Mouse (Mus musculus): ENCODE results near the gene Vmac. TPM values are rescaled to one million over a fixed set of nuclear protein-coding genes. Genes with fewer than 3 reads are reported as not detected.

Gene Vmac
- total RNA-seq (2021), result 1 to 10 TPM; 3.0 to 4.7 TPM
- 8.3 and 9.9 TPM in 2 replicates for polyA plus RNA-seq (2012; rRNA removed)
- long read RNA-seq, partial matches to known transcripts, result 0 of 2 reads
- long read RNA-seq, other reads (novel, unspliced or antisense), result 1 of 2 reads

DNA sequence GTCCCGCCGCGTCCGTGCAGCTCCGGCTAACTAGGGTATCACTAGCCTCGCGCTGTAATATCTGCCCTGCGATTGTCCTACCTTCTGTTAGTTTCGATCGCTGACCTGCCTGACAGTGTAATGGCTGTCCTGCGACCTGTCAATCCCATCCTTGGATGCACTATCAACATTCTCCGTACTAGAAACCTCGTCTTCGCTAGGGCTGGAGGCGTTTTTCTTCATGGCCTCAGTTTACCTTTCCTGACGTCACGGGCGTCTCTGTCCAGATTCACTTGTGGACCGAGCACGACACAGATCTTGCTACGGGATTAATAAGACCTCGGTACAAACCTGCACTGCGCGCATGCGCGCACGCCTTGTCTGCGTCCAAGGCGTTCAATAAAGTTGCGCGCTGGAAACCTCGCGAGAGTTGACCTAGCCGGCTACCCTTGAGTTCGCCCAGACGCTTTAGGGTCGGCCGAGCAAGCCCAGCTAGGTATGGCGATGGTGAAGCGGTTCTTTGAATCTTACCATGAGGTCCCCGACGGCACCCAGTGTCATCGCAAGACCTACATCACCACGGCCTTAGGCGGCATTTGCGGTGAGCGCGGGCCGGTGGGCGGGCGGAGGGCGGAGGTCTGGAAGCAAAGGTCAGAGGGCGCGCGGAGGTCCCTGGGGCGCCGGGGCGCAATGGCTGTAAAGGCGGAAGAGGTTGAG, at the start of gene Vmac, which contains the start of gene Ndufa11:
TSS of gene Vmac (minus strand) at position 660 of the 696 bp plus-strand sequence.
TSS of gene Ndufa11 (plus strand) at position 405 of the 696 bp plus-strand sequence.
- intact Hi-C loops (cut with DNase I), result loop anchor here (2.0 to 5.0 kb wide), 5 partner anchors 45 to 115 kb away; partner anchors contain the start of genes Catsperd, Lonp1, Ranbp3 and Rfx2
- Histone ChIP-seq H3K27ac (peak within 1 kb of the TSS; percentile 97), H3K27me3 (ENCODE audit: control insufficient read depth, insufficient read depth, low read length) (no peaks in the 10 kb centered on the region), H3K9ac (ENCODE audit: low read depth, low read length) (peak within 1 kb of the TSS; percentile 93), H3K79me2 (replicated peaks; ENCODE audit: control insufficient read depth, insufficient read depth, low read length) (0 out of 2 replicates have a peak, but pooled peaks cover 3% of the 10 kb centered on the region), H3K4me1 (ENCODE audit: control insufficient read depth, insufficient read depth, low read length) (peaks cover 4% of the 10 kb centered on the region), H3K4me3 (peak within 1 kb of the TSS; percentile 79), H3K36me3 (ENCODE audit: control insufficient read depth, insufficient read depth, low read length) (no peaks in the 10 kb centered on the region)
- under 1% methylated on average over 59 of the region's 59 CpGs for WGBS
- TF ChIP-seq EP300 (IDR thresholded peaks at IDR 0.05; ENCODE audit: insufficient read depth, low read depth, low read length), result 0 out of 2 replicates have a peak, but pooled peaks have one; percentile 54
- peak; percentile 96 for TF ChIP-seq POLR2A (IDR thresholded peaks at IDR 0.05; ENCODE audit: insufficient read depth, low read depth, low read length)
- TF ChIP-seq CTCF (IDR thresholded peaks at IDR 0.05), result no peak
- peak; percentile 94 for DNase-seq

- DNase-seq, result no peak
- Histone ChIP-seq H3K27me3 (ENCODE audit: control insufficient read depth, insufficient read depth, low read length) (no peaks in the 10 kb centered on the region), H3K36me3 (ENCODE audit: control insufficient read depth, insufficient read depth, low read length) (no peaks in the 10 kb centered on the region), H3K4me1 (ENCODE audit: control insufficient read depth, insufficient read depth, low read length) (peaks cover 14% of the 10 kb centered on the region), H3K79me2 (replicated peaks; ENCODE audit: control insufficient read depth, insufficient read depth, low read length) (no peaks in the 10 kb centered on the region), H3K4me3 (no peak overlapping the region), H3K27ac (no peak overlapping the region), H3K9ac (ENCODE audit: low read depth, low read length) (no peak overlapping the region)
- TF ChIP-seq EP300 (IDR thresholded peaks at IDR 0.05; ENCODE audit: insufficient read depth, low read depth, low read length), result no peak
- no peak for TF ChIP-seq CTCF (IDR thresholded peaks at IDR 0.05)
- no peak for TF ChIP-seq POLR2A (IDR thresholded peaks at IDR 0.05; ENCODE audit: insufficient read depth, low read depth, low read length)
- 97% methylated on average over 27 of the region's 27 CpGs for WGBS
- intact Hi-C loops (cut with DNase I), result loop anchor here (5.0 kb wide), 1 partner anchor 65 kb away; the partner anchor contains the start of gene Rfx2
Measured at GRCm38 (mm10) chr17:56766631-56767405, 49.0 kb upstream of the Vmac start.

- no peaks in the 10 kb centered on the region for H3K79me2 ChIP-seq (replicated peaks; ENCODE audit: control insufficient read depth, insufficient read depth, low read length)
- 35% methylated on average over 12 of the region's 12 CpGs for WGBS
- peak in 1 of 2 experiments; percentile 31 for DNase-seq
- no peak for TF ChIP-seq POLR2A (IDR thresholded peaks at IDR 0.05; ENCODE audit: insufficient read depth, low read depth, low read length)
- no peak for TF ChIP-seq EP300 (IDR thresholded peaks at IDR 0.05; ENCODE audit: insufficient read depth, low read depth, low read length)
- no peak for TF ChIP-seq CTCF (IDR thresholded peaks at IDR 0.05)
- H3K27me3 ChIP-seq (ENCODE audit: control insufficient read depth, insufficient read depth, low read length), result no peaks in the 10 kb centered on the region
- H3K27ac ChIP-seq, result peak overlapping the region; percentile 99
- peaks cover 14% of the 10 kb centered on the region for H3K4me1 ChIP-seq (ENCODE audit: control insufficient read depth, insufficient read depth, low read length)
- peak overlapping the region; percentile 90 for H3K4me3 ChIP-seq
- intact Hi-C loops (cut with DNase I), result loop anchor here (5.0 kb wide), 1 partner anchor 67 kb away; the partner anchor contains the start of gene Rfx2
- peak overlapping the region; percentile 43 for H3K9ac ChIP-seq (ENCODE audit: low read depth, low read length)
- H3K36me3 ChIP-seq (ENCODE audit: control insufficient read depth, insufficient read depth, low read length), result no peaks in the 10 kb centered on the region
Measured at GRCm38 (mm10) chr17:56765431-56765830, 47.6 kb upstream of the Vmac start.

DNA sequence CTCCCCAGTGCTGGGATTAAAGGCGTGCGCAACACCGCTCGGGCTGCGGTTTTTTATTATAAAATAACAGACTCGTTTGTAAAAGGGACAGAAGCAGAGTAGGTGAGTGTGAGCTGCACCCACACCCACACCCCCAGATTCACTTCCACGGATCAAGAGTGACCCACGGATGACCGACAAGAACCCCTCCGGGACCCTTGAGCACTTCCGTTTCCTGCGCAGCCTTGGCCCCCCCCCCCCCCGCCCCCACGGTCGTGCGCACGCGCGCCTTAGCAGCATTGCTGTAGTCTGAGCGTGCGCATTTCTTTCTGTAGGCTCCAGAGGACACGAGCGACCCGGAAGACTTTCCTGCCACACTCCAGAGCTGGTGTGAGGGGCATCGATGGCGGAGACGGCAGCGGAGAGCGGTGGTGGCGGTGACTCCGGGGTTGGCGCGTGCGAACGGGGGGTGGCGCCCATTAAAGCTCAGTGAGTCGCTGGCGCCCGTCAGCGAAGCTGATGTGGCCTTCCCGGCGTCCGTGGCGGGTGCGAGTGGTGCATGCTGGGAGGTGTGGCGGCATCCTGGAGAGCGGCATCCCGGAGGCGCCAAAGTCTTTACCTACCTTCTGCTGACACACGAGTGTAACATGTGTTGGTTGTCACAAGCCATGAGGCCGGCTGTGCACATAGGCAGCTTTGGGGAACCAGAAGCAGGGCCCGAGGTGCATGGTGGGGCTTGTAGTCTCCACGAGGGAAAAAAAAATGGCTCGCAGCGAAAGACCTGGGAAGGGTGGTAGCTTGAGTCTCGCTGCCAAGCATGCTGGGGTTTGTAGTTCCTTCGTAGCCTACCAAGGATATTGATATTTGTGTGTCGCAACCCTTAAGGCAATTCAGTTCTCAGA, 46.9 kb upstream of the Vmac start, which contains the start of gene Dus3l:
TSS of gene Dus3l (plus strand) at position 284 of the 881 bp plus-strand sequence.
- Histone ChIP-seq H3K4me3 (peak within 1 kb of the TSS; percentile 90), H3K9ac (ENCODE audit: low read depth, low read length) (peak within 1 kb of the TSS; percentile 90), H3K79me2 (replicated peaks; ENCODE audit: control insufficient read depth, insufficient read depth, low read length) (no peaks in the 10 kb centered on the region), H3K27me3 (ENCODE audit: control insufficient read depth, insufficient read depth, low read length) (no peaks in the 10 kb centered on the region), H3K36me3 (ENCODE audit: control insufficient read depth, insufficient read depth, low read length) (no peaks in the 10 kb centered on the region), H3K4me1 (ENCODE audit: control insufficient read depth, insufficient read depth, low read length) (peaks cover 14% of the 10 kb centered on the region), H3K27ac (peak within 1 kb of the TSS; percentile 99)
- peak; percentile 92 to 93 for DNase-seq
- TF ChIP-seq EP300 (IDR thresholded peaks at IDR 0.05; ENCODE audit: insufficient read depth, low read depth, low read length), result 0 out of 2 replicates have a peak, but pooled peaks have one; percentile 49
- TF ChIP-seq POLR2A (IDR thresholded peaks at IDR 0.05; ENCODE audit: insufficient read depth, low read depth, low read length), result peak; percentile 89
- TF ChIP-seq CTCF (IDR thresholded peaks at IDR 0.05), result no peak
- WGBS, result under 1% methylated on average over 58 of the region's 58 CpGs
- intact Hi-C loops (cut with DNase I), result loop anchor here (5.0 kb wide), 3 partner anchors 68 to 137 kb away; partner anchors contain the start of genes Catsperd, Lonp1, Ranbp3 and Rfx2

All from heart, adult 2 months (tissue).